Mouse (Mus musculus): Measurements from ENCODE around the gene Uqcrh.

GRCm38 (mm10) chr4:116047681-116048080, 27.2 kb downstream of the Uqcrh start:
- no peak for TF ChIP-seq CTCF (IDR thresholded peaks at IDR 0.05; ENCODE audit: insufficient read depth, low read depth, low read length)
- TF ChIP-seq POLR2A (IDR thresholded peaks at IDR 0.05; ENCODE audit: insufficient read depth, low read depth, low read length) = no peak

Data from olfactory bulb, adult 2 months (tissue).